Mouse (Mus musculus): ENCODE measurements at regions not wholly inside any gene's neighbourhood (a gene's known extent, or its start where the extent isn't known, plus 50 kb on each side); places are given as distances from the start of the nearest gene placed in this dataset.

- no peak for TF ChIP-seq POLR2A (IDR thresholded peaks at IDR 0.05; ENCODE audit: borderline replicate concordance, insufficient read depth, low read length)
- no peak for TF ChIP-seq CTCF (IDR thresholded peaks at IDR 0.05; ENCODE audit: borderline replicate concordance, insufficient read depth, low read depth, low read length)
These were observed 309.9 kb upstream of the Smim15 start for GRCm38 (mm10) chr13:107734161-107734905.

Measured in cerebellum, adult 2 months (tissue).